Mouse (Mus musculus) right cerebral cortex, postnatal 14 days (tissue): Measurements from ENCODE around the gene Tap1.

Experiments
- DNase-seq: peaks from one replicate; pipeline ENCODE4 v3.0.0; 2022

The Tap1 gene

DNA sequence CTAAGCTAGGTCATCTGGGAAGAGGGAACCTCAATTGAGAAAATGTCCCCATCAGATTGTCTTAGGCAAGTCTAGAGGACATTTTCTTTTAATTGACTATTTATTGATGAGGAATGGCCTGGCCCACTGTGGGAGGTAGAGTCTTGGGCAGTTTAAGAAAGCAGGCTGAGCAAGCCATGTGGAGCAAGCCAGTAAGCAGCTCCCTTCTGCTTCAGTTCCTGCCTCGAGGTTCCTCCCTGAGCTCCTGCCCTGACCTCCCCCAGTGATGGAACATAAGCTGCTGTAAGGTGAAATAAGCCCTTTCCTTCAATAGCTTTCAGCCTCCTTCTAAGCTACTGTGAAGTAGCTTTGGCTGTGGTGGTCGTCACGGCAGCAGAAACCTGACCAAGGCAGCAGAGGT, 50.4 kb downstream of the Tap1 start:
- DNase-seq, result no peak

DNA sequence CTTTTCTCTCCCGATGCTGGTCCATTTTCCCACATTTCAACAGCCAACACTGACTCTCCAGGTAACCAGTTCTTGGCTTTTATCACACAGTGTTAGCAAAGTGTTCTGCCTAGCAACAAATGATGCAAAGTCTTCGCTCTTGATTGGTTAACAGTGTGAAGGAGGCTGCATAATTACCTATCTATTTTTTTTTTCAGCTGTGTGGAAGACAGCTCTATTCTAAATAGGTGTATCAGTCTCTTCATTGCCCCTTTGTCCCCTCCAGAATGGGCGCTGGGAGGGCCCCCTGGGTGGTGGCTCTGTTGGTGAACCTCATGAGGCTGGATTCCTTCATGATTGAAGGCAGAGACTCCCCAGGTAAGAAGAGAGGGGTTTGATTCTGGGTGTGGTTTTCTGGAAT, 51.4 kb downstream of the Tap1 start, which contains the start of gene H2-Ob:
TSS of gene H2-Ob (plus strand) at position 198 of the 400 bp plus-strand sequence.
- DNase-seq, result no peak

DNA sequence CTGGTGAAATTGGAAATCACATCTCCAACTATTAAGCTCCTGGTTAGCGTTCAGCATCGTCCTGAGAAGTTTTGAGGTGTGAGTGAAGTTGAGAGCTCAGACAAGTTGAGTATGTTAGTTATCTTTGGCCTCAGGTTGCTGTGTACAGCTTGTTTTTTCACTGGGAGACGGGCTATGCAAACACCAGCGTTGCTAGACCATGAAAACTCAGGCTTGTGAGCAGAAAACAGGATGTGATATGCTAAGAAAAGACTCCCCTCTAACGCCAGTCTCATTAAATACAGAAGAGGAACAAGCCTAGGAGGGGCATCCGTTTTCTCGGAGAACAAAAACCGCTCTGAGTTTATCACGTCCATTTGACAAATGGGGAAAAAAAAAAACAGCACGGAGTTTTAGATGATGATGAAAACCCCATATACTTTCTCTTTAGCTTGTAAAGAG, 52.3 kb downstream of the Tap1 start:
- DNase-seq, result no peak

DNA sequence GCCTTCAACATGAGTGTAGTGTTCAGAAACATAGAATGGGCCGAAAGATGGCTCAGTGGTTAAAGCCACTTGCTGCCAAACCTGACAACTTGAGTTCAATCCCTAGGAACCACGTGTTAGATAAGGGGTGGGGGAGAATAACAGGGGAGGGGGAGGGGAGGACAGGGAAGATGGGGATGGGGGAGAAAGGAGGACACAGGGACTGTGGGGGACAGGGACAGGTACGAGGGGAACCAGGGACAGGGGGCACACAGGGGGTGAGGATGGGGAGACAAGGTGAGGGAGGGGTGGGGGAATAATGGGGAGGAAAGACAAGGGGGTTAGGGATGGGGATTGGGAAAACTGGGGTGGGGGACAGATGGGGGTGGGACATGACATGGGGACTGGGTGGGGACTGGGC, 53.0 kb downstream of the Tap1 start:
- DNase-seq, result no peak

DNA sequence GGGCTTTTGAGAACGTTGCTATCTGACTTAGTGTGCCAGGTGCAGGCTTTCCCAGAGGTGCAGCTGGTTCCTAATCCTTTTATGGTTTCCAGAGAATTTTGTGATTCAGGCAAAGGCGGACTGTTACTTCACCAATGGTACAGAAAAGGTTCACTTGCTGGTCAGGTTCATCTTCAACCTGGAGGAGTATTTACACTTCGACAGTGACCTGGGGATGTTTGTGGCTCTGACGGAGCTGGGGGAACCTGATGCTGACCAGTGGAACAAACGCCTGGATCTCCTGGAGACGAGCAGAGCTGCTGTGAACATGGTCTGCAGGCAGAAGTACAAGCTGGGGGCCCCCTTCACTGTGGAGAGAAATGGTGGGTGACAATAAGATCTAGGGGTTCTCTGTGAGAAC, 53.6 kb downstream of the Tap1 start:
- DNase-seq, result no peak

DNA sequence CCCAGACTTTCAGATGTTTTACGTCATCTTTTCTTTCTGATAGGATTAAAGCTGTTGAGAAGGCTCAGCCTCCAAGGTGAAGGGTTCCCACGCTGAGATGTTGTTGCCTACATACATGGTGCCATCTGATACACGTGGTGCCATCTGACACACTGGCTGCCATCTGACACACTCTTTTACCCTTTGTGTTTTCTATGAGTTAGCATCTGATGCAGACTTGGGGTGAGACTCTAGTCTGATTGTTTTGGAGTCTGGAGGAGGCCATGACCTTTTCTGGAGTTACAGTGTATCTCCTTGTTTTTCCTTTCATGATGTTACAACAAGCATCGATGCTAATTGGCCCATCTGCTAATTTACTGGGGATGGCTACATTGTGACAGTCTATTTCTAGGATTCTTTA, 57.3 kb downstream of the Tap1 start:
- no peak for DNase-seq
